Mouse (Mus musculus): ENCODE results near the gene Cacna2d3.

DNA sequence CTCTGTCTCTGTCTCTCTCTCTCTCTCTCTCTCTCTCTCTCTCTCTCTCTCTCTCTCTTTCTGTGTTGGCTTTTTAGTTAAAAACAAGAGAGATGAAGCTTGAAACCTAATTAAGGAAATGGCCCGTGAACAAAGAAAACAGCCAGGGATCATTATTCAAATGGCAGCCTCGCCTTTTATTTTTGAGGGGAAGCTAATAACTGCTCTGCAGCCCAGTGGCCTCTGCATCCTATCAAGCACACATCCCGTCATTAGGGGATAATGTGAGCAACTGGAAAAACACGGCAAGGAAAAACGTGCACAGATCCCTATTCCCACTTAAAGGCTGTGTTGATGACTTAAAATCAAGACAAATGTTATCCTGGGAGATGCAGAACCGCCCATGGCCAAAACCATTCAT is 159.0 kb downstream of the Cacna2d3 start:
- no peak for TF ChIP-seq IRF4 (IDR thresholded peaks at IDR 0.05; ENCODE audit: low read depth, low read length)
- no peak for TF ChIP-seq CTCF (conservative IDR thresholded peaks at IDR 0.05 in 1 of 2, IDR thresholded peaks at IDR 0.05 in 1 of 2; ENCODE audit: low read depth in 2 of 2, low read length in 2 of 2)

Measured in CH12.LX (cell line).